Mouse (Mus musculus) bone marrow macrophage, adult 2 months (primary cell): ENCODE measurements at regions not wholly inside any gene's neighbourhood (a gene's known extent, or its start where the extent isn't known, plus 50 kb on each side); places are given as distances from the start of the nearest gene placed in this dataset.

Experiments used
- CTCF ChIP-seq: IDR thresholded peaks from 2 replicates; pipeline ENCODE4 v1.5.1; 2012; ENCODE audit warnings: low read depth, mild to moderate bottlenecking, low read length, moderate library complexity
- POLR2A ChIP-seq: IDR thresholded peaks from 2 replicates; pipeline ENCODE4 v1.6.1; 2012; ENCODE audit warnings: mild to moderate bottlenecking, low read depth, low read length, borderline replicate concordance

DNA sequence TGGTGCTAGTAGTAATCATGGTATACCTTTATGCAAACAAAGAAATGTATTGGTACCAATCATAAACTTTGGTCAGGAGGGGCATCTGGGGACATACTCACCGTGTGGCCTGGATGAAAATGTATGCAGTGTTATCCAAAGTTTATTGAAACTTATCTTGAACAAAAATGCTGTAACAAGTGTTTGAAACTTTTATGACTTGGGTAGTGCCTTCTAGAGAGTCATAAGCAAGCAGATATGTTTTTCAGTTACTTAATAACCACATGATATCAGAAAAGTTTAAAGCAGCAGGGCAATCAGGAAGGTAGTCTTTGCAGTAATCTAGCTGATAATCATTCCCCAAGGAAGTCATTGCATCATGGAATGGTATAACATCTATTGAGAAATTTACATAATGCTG is 401.5 kb downstream of the Gm11232 start:
- TF ChIP-seq POLR2A = no peak
- no peak for TF ChIP-seq CTCF
